Mouse (Mus musculus) forebrain, embryonic 14.5 days (tissue): ENCODE results near the gene Ace. TPM values are rescaled to one million over a fixed set of nuclear protein-coding genes. Genes with fewer than 3 reads are reported as not detected.

Experiments used
- polyA plus RNA-seq: library from polyadenylated mRNA; unstranded; fragments of >200 nt; fragmentation: Nextera tagmentation; extraction: Ambion mirVana; gene quantifications from 2 replicates; pipeline ENCODE4 v1.2.1, GENCODE M21; 2014

Ace gene
- polyA plus RNA-seq, 1 experiment from 2014 or later = 1.9 TPM

Other genes starting within 250 kb of the Ace start
- gene Cyb561, start 14.6 kb upstream of the Ace start, polyA plus RNA-seq = 26.0 and 32.5 TPM in 2 replicates
- gene Ace3, start 26.7 kb downstream of the Ace start, polyA plus RNA-seq = not detected in 2 replicates
- 0.48 and 0.57 TPM in 2 replicates for gene Kcnh6, start 40.2 kb downstream of the Ace start, polyA plus RNA-seq
- 76.2 and 93.6 TPM in 2 replicates for gene Dcaf7, start 68.9 kb downstream of the Ace start, polyA plus RNA-seq
- gene Taco1, start 98.1 kb downstream of the Ace start, polyA plus RNA-seq = 5.7 and 7.0 TPM in 2 replicates
- 9.0 and 11.0 TPM in 2 replicates for gene Map3k3, start 116.7 kb downstream of the Ace start, polyA plus RNA-seq
- not detected in 2 replicates for gene Gm10840, start 192.9 kb downstream of the Ace start, polyA plus RNA-seq
- gene Limd2, start 192.9 kb downstream of the Ace start, polyA plus RNA-seq = 223 and 240 TPM in 2 replicates
- gene Strada, start 234.2 kb downstream of the Ace start, polyA plus RNA-seq = 31.1 and 34.1 TPM in 2 replicates
- 71.0 and 80.1 TPM in 2 replicates for gene Ccdc47, start 248.4 kb downstream of the Ace start, polyA plus RNA-seq
- 65.6 and 75.2 TPM in 2 replicates for gene Ddx42, start 249.0 kb downstream of the Ace start, polyA plus RNA-seq